Mouse (Mus musculus) midbrain, postnatal 0 days (tissue): Measurements from ENCODE around the gene Crtam. TPM values are rescaled to one million over a fixed set of nuclear protein-coding genes. Genes with fewer than 3 reads are reported as not detected.

ENCODE experiments used
- ATAC-seq: fragments of 200-750 bp; cut with Nextera tagmentation; 2 replicates; pipeline ENCODE4 v1.8.0; 2017; ENCODE audit warnings: moderate number of reproducible peaks, mild to moderate bottlenecking, moderate TSS enrichment, moderate library complexity; ENCODE audit not compliant: low FRiP score
- DNase-seq: peaks from one replicate; pipeline ENCODE4 v3.0.0-alpha.2; 2015; ENCODE audit warnings: low spot score
- H3K27ac ChIP-seq: fragments of 300-500 bp; sonication (generic); 2 replicates; pipeline ENCODE4 v1.5.1; 2014; ENCODE audit warnings: low read depth, mild to moderate bottlenecking, low read length, mixed read lengths
- H3K27me3 ChIP-seq: fragments of 300-500 bp; sonication (generic); 2 replicates; pipeline ENCODE4 v1.6.1; 2014; ENCODE audit warnings: low read length, control low read depth, mixed read lengths; ENCODE audit not compliant: insufficient read depth
- H3K36me3 ChIP-seq: fragments of 300-500 bp; sonication (generic); 2 replicates; pipeline ENCODE4 v1.6.1; 2014; ENCODE audit warnings: low read length, control low read depth, mixed read lengths; ENCODE audit not compliant: insufficient read depth
- H3K4me1 ChIP-seq: fragments of 300-500 bp; sonication (generic); 2 replicates; pipeline ENCODE4 v1.6.1; 2014; ENCODE audit warnings: mild to moderate bottlenecking, control low read depth, antibody characterized with exemption, low read length, mixed read lengths; ENCODE audit not compliant: insufficient read depth
- H3K4me2 ChIP-seq: fragments of 300-500 bp; sonication (generic); 2 replicates; pipeline ENCODE4 v1.6.1; 2014; ENCODE audit warnings: low read depth, mild to moderate bottlenecking, low read length, mixed read lengths; ENCODE audit not compliant: poor library complexity, severe bottlenecking
- H3K4me3 ChIP-seq: fragments of 300-500 bp; sonication (generic); 2 replicates; pipeline ENCODE4 v1.5.1; 2014; ENCODE audit warnings: low read depth, mild to moderate bottlenecking, low read length, moderate library complexity
- H3K9ac ChIP-seq: fragments of 300-500 bp; sonication (generic); replicated peaks from 2 replicates; pipeline ENCODE4 v1.6.1; 2014; ENCODE audit warnings: mild to moderate bottlenecking, low read length, moderate library complexity, mixed read lengths; ENCODE audit not compliant: poor library complexity, severe bottlenecking
- H3K9me3 ChIP-seq: fragments of 300-500 bp; sonication (generic); 2 replicates; pipeline ENCODE4 v1.6.1; 2016; ENCODE audit warnings: low read length, control low read depth
- CTCF ChIP-seq: IDR thresholded peaks from 2 replicates; pipeline ENCODE4 v1.5.1; 2016; ENCODE audit warnings: antibody characterized with exemption, mild to moderate bottlenecking
- WGBS: fragments of 180-500 bp; shearing (Covaris S2); extraction: QIAGEN DNeasy Blood & Tissue Kit; methylation state at CpG from one replicate; pipeline ENCODE4 v1.1.7; 2014; 5-methylcytosine and 5-hydroxymethylcytosine counted together
- polyA plus RNA-seq: library from polyadenylated mRNA; unstranded; fragments of >200 nt; fragmentation: Nextera tagmentation; extraction: Ambion mirVana; gene quantifications from 2 replicates; pipeline ENCODE4 v1.2.1, GENCODE M21; 2015
- total RNA-seq: library from RNA; depleted of rRNA; stranded (reverse); fragments of >200 nt; gene quantifications from 2 replicates; pipeline ENCODE4 v1.2.3, GENCODE M21; 2014; rRNA removed

Crtam gene
- total and polyA plus RNA-seq, 2 experiments from 2014 or later, result 0.05 to 0.37 TPM

DNA sequence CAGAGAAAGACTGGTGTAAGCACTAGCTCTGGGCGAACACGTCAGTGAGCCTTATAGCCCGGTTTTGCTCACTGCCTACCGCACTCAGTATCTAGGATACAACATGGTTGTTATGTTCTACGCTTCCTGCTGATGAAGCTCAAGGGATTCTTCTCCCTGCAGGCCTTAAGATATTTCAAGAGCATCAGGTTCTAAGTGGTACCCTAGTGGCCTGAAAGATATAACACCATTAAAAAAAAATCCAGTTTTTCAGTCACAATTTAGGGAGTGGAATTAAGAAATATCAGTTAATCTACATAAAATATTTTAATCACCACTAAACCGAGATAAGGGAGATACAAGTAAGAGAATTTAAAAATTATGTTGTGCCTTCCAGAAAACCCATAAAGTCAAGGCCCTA, 56.0 kb downstream of the Crtam start:
- no peak overlapping the region for H3K4me2 ChIP-seq
- no peak overlapping the region for H3K4me3 ChIP-seq
- H3K27me3 ChIP-seq, result no peaks in the 10 kb centered on the region
- no peak for DNase-seq
- no peaks in the 10 kb centered on the region for H3K9me3 ChIP-seq
- H3K9ac ChIP-seq, result no peak overlapping the region
- ATAC-seq, result no peak
- H3K36me3 ChIP-seq, result no peaks in the 10 kb centered on the region
- WGBS, result 82% methylated on average over 6 of the region's 6 CpGs
- H3K27ac ChIP-seq, result no peak overlapping the region
- TF ChIP-seq CTCF, result peak; percentile 33
- H3K4me1 ChIP-seq, result 0 out of 2 replicates have a peak, but pooled peaks cover 4% of the 10 kb centered on the region

GRCm38 (mm10) chr9:40947131-40947530, 57.3 kb downstream of the Crtam start:
- H3K27me3 ChIP-seq, result no peaks in the 10 kb centered on the region
- H3K9me3 ChIP-seq, result no peaks in the 10 kb centered on the region
- H3K4me3 ChIP-seq, result no peak overlapping the region
- WGBS, result 76% methylated on average over 4 of the region's 4 CpGs
- ATAC-seq, result no peak
- no peak for DNase-seq
- no peak for TF ChIP-seq CTCF
- no peak overlapping the region for H3K27ac ChIP-seq
- no peak overlapping the region for H3K4me2 ChIP-seq
- H3K36me3 ChIP-seq, result no peaks in the 10 kb centered on the region
- H3K9ac ChIP-seq, result no peak overlapping the region
- 0 out of 2 replicates have a peak, but pooled peaks cover 4% of the 10 kb centered on the region for H3K4me1 ChIP-seq

- Histone ChIP-seq H3K4me2 (no peak overlapping the region), H3K27me3 (no peaks in the 10 kb centered on the region), H3K9ac (no peak overlapping the region), H3K4me3 (no peak overlapping the region), H3K9me3 (no peaks in the 10 kb centered on the region), H3K4me1 (no peaks in the 10 kb centered on the region), H3K36me3 (no peaks in the 10 kb centered on the region), H3K27ac (no peak overlapping the region)
- no peak for ATAC-seq
- WGBS, result 63% methylated on average over 7 of the region's 7 CpGs
- TF ChIP-seq CTCF, result peak; percentile 58
- DNase-seq, result peak; percentile 30
Measured at GRCm38 (mm10) chr9:40937425-40937824, 67.0 kb downstream of the Crtam start.

GRCm38 (mm10) chr9:40933323-40933722, 71.1 kb downstream of the Crtam start:
- WGBS, result 71% methylated on average over 3 of the region's 3 CpGs

DNA sequence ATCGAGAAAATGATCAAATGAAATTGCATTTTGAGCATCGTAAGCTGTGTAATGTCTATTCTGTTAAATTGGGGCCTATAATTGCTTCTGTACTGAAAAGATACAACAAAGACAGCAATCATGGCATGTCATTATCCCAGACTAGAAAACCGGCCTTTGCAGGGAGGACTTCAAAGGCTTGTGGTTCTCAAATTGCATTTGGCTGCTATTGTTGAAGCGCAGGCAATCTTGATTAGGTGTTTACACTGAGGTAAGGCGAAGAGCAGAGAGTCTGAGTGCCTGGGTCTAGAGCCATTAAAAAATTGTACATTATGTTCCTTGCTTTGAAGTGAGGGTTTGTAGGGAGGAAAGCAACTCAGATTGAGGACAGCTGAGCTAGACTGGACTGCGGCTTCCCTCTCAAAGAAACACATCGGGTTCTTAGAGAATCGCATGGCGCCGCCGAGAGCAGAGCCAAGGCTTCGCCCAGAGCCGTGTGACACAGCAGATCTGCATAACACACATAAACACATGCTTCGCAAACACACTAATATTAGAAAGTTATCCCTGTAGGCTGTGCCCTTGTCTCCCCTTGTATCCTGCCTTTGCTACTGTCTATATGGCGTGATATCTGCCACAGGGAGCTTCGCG, 77.0 kb downstream of the Crtam start:
- Histone ChIP-seq H3K4me1 (no peaks in the 10 kb centered on the region), H3K4me2 (no peak overlapping the region), H3K9ac (no peak overlapping the region), H3K27ac (no peak overlapping the region), H3K9me3 (no peaks in the 10 kb centered on the region), H3K27me3 (no peaks in the 10 kb centered on the region), H3K36me3 (no peaks in the 10 kb centered on the region), H3K4me3 (no peak overlapping the region)
- ATAC-seq, result no peak
- 73% methylated on average over 17 of the region's 17 CpGs for WGBS
- no peak for DNase-seq
- TF ChIP-seq CTCF, result no peak

More at GRCm38 (mm10) chr9:40933323-40933722, 71.1 kb downstream of the Crtam start:
- ATAC-seq (no peak), DNase-seq (no peak)
- no peak overlapping the region for H3K4me3 ChIP-seq
- no peak overlapping the region for H3K27ac ChIP-seq
- no peaks in the 10 kb centered on the region for H3K36me3 ChIP-seq
- no peaks in the 10 kb centered on the region for H3K4me1 ChIP-seq
- no peak overlapping the region for H3K9ac ChIP-seq
- no peak for TF ChIP-seq CTCF
- H3K4me2 ChIP-seq, result no peak overlapping the region
- no peaks in the 10 kb centered on the region for H3K27me3 ChIP-seq
- no peaks in the 10 kb centered on the region for H3K9me3 ChIP-seq

Other genes starting within 250 kb of the Crtam start
- gene Hspa8, start 203.6 kb downstream of the Crtam start, total RNA-seq, result 3,665 and 4,346 TPM in 2 replicates
- gene Hspa8, start 203.6 kb downstream of the Crtam start, polyA plus RNA-seq, result 2,467 and 2,499 TPM in 2 replicates
- gene Bsx, start 130.5 kb downstream of the Crtam start, total RNA-seq, result 0.24 TPM in 1 of 2 replicates, not detected in the other
- 1.5 and 2.8 TPM in 2 replicates for gene Bsx, start 130.5 kb downstream of the Crtam start, polyA plus RNA-seq
- 1.5 and 1.6 TPM in 2 replicates for gene Jhy, start 40.5 kb downstream of the Crtam start, total RNA-seq
- gene Jhy, start 40.5 kb downstream of the Crtam start, polyA plus RNA-seq, result 0.99 and 1.1 TPM in 2 replicates
- gene Ubash3b, start 157.1 kb upstream of the Crtam start, total RNA-seq, result 30.2 and 32.3 TPM in 2 replicates
- 23.1 and 23.6 TPM in 2 replicates for gene Ubash3b, start 157.1 kb upstream of the Crtam start, polyA plus RNA-seq